Mouse (Mus musculus): ENCODE results near the gene Gm9844. TPM values are rescaled to one million over a fixed set of nuclear protein-coding genes. Genes with fewer than 3 reads are reported as not detected.

Gene Gm9844
- total and polyA plus RNA-seq, 3 experiments: 0.54 to 0.95 TPM; not detected in 1

GRCm38 (mm10) chr7:24896269-24896668, 34.3 kb downstream of the Gm9844 start (continued):
- TF ChIP-seq MEF2A (IDR thresholded peaks at IDR 0.05; ENCODE audit: extremely low read depth, insufficient replicate concordance, low read depth, low read length, poor library complexity, severe bottlenecking): no peak
- no peak for TF ChIP-seq ZKSCAN1 (IDR thresholded peaks at IDR 0.05; ENCODE audit: low read depth, low read length)
- TF ChIP-seq HCFC1 (IDR thresholded peaks at IDR 0.05; ENCODE audit: low read depth, low read length): no peak
- no peak for TF ChIP-seq GATA1 (IDR thresholded peaks at IDR 0.05; ENCODE audit: low read depth, low read length)
- no peak for TF ChIP-seq JUND (IDR thresholded peaks at IDR 0.05; ENCODE audit: low read depth, low read length)
- TF ChIP-seq TCF12 (IDR thresholded peaks at IDR 0.05; ENCODE audit: low read depth, low read length): no peak

GRCm38 (mm10) chr7:24897224-24897623, 35.2 kb downstream of the Gm9844 start, which contains the start of gene Cd79a:
Gene Cd79a (plus strand): TSS chr7:24897381.
- Histone ChIP-seq H3K27me3 (ENCODE audit: control insufficient read depth in 1 of 2, insufficient read depth in 2 of 2, low read length in 2 of 2) (no peaks in the 10 kb centered on the region), H3K9me3 (replicated peaks; ENCODE audit: insufficient read depth, low read length) (no peaks in the 10 kb centered on the region), H3K27ac (ENCODE audit: control insufficient read depth, low read depth, low read length) (no peak within 1 kb of the TSS), H3K36me3 (ENCODE audit: control insufficient read depth in 1 of 2, insufficient read depth in 2 of 2, low read length in 2 of 2) (peaks cover 0 to 8% of the 10 kb centered on the region in 2 experiments; a peak in 2 of 4 replicates), H3K79me2 (ENCODE audit: control insufficient read depth, insufficient read depth, low read length, poor library complexity) (no peaks in the 10 kb centered on the region; the same call in 1 of the 2 replicates), H3K9ac (ENCODE audit: control insufficient read depth, low read depth, low read length, poor library complexity, severe bottlenecking) (no peak within 1 kb of the TSS), H3K4me3 (ENCODE audit: control insufficient read depth in 1 of 2, insufficient read depth in 1 of 2, low read depth in 2 of 2, low read length in 2 of 2) (no peak within 1 kb of the TSS), H3K4me1 (ENCODE audit: control insufficient read depth in 1 of 2, insufficient read depth in 2 of 2, low read length in 2 of 2) (peaks cover 0 to 12% of the 10 kb centered on the region in 2 experiments; a peak in 2 of 4 replicates)
- no peak for TF ChIP-seq MYB (IDR thresholded peaks at IDR 0.05; ENCODE audit: low read depth, low read length)
- no peak for DNase-seq (ENCODE audit: low read depth, low spot score)

GRCm38 (mm10) chr7:24897959-24898358, 35.9 kb downstream of the Gm9844 start:
- no peak for DNase-seq (ENCODE audit: low read depth, low spot score)
- Histone ChIP-seq H3K9ac (ENCODE audit: control insufficient read depth, low read depth, low read length, poor library complexity, severe bottlenecking) (no peak overlapping the region), H3K27ac (ENCODE audit: control insufficient read depth, low read depth, low read length) (no peak overlapping the region), H3K27me3 (ENCODE audit: control insufficient read depth in 1 of 2, insufficient read depth in 2 of 2, low read length in 2 of 2) (no peaks in the 10 kb centered on the region), H3K79me2 (ENCODE audit: control insufficient read depth, insufficient read depth, low read length, poor library complexity) (peaks cover 2% of the 10 kb centered on the region; the same call in 1 of the 2 replicates), H3K9me3 (replicated peaks; ENCODE audit: insufficient read depth, low read length) (no peaks in the 10 kb centered on the region), H3K36me3 (ENCODE audit: control insufficient read depth in 1 of 2, insufficient read depth in 2 of 2, low read length in 2 of 2) (peaks cover 0 to 12% of the 10 kb centered on the region in 2 experiments; a peak in 2 of 4 replicates), H3K4me3 (ENCODE audit: control insufficient read depth in 1 of 2, insufficient read depth in 1 of 2, low read depth in 2 of 2, low read length in 2 of 2) (no peak overlapping the region), H3K4me1 (ENCODE audit: control insufficient read depth in 1 of 2, insufficient read depth in 2 of 2, low read length in 2 of 2) (peaks cover 0 to 16% of the 10 kb centered on the region in 2 experiments; a peak in 2 of 4 replicates)
- TF ChIP-seq MYB (IDR thresholded peaks at IDR 0.05; ENCODE audit: low read depth, low read length) (no peak), MAX (IDR thresholded peaks at IDR 0.05; ENCODE audit: low read length) (no peak), BHLHE40 (IDR thresholded peaks at IDR 0.05; ENCODE audit: borderline replicate concordance, low read depth, low read length) (no peak), MAZ (IDR thresholded peaks at IDR 0.05; ENCODE audit: low read depth, low read length) (no peak), EP300 (IDR thresholded peaks at IDR 0.05; ENCODE audit: low read depth in 1 of 2, low read length in 2 of 2) (no peak), POLR2AphosphoS5 (IDR thresholded peaks at IDR 0.05; ENCODE audit: borderline replicate concordance, low read depth, low read length) (no peak), POLR2A (IDR thresholded peaks at IDR 0.05; ENCODE audit: control insufficient read depth in 1 of 2, insufficient read depth in 1 of 2, low read depth in 1 of 2, low read length in 2 of 2, poor library complexity in 1 of 2) (no peak), RCOR1 (IDR thresholded peaks at IDR 0.05; ENCODE audit: low read depth, low read length) (no peak), GABPA (IDR thresholded peaks at IDR 0.05; ENCODE audit: low read depth, low read length) (no peak), CHD1 (IDR thresholded peaks at IDR 0.05; ENCODE audit: low read depth, low read length) (no peak), HCFC1 (IDR thresholded peaks at IDR 0.05; ENCODE audit: low read depth, low read length) (no peak), SIN3A (IDR thresholded peaks at IDR 0.05; ENCODE audit: low read length) (no peak), TCF12 (IDR thresholded peaks at IDR 0.05; ENCODE audit: low read depth, low read length) (no peak), USF1 (IDR thresholded peaks at IDR 0.05; ENCODE audit: low read depth, low read length) (no peak), POLR2AphosphoS2 (IDR thresholded peaks at IDR 0.05; ENCODE audit: low read length) (no peak), TAL1 (IDR thresholded peaks at IDR 0.05; ENCODE audit: low read length) (no peak), E2F4 (IDR thresholded peaks at IDR 0.05; ENCODE audit: borderline replicate concordance, low read depth, low read length) (no peak)
